Mouse (Mus musculus): ENCODE measurements around the gene Vps13a. TPM values are rescaled to one million over a fixed set of nuclear protein-coding genes. Genes with fewer than 3 reads are reported as not detected.
A peak's percentile ranks its signal among the peaks of the same experiment; 100 is the strongest.
"Not testable (repeated sequence)": the region's sequence is repeated elsewhere in the genome, so short reads cannot be mapped to it uniquely, and the experiment has no call there.

The Vps13a gene
- 7.9 and 10.0 TPM in 2 replicates for polyA plus RNA-seq (2015; fragmentation: Nextera tagmentation; extraction: Ambion mirVana)

- Histone ChIP-seq H3K27ac (no peak within 1 kb of the TSS), H3K36me3 (ENCODE audit: poor library complexity, severe bottlenecking) (no peaks in the 10 kb centered on the region), H3K27me3 (peaks cover 16% of the 10 kb centered on the region), H3K4me1 (peaks cover 10% of the 10 kb centered on the region), H3K4me3 (peak within 1 kb of the TSS; percentile 71), H3K9ac (peak within 1 kb of the TSS; percentile 70), H3K9me3 (replicated peaks) (no peaks in the 10 kb centered on the region), H3K4me2 (peak within 1 kb of the TSS; percentile 95)
- ATAC-seq, result peak; percentile 98
- WGBS, result 0% methylated on average over 63 of the region's 67 CpGs
Measured at GRCm38 (mm10) chr19:16780790-16781384, at the start of gene Vps13a. Vps13a (minus strand) TSS chr19:16780933.

DNA sequence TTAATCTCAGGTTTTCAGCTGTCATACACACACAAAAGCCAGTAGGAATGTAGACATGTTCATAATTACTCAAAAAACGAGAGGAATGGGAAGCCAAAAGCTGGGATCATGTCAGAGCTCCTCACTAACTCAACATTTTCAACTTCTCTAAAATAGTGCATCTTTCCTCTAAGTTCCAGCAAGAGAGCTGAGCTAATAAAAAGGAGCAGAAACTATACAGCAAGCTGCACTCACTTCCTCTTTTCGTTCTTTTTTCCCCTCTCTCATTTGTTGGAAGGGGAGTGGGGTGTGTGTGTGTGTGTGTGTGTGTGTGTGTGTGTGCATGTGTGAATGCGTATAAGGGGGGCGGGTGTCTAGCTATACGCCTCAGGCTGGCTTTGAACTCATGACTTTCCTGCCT is 46.9 kb upstream of the Vps13a start:
- H3K4me3 ChIP-seq, result no peak overlapping the region
- no peaks in the 10 kb centered on the region for H3K9me3 ChIP-seq (replicated peaks)
- no peak overlapping the region for H3K9ac ChIP-seq
- ATAC-seq, result no peak
- H3K27me3 ChIP-seq, result peaks cover 12% of the 10 kb centered on the region; the same call in 1 of the 2 replicates
- no peak overlapping the region for H3K4me2 ChIP-seq
- H3K4me1 ChIP-seq, result peaks cover 4% of the 10 kb centered on the region; the same call in 1 of the 2 replicates
- H3K27ac ChIP-seq, result no peak overlapping the region
- H3K36me3 ChIP-seq (ENCODE audit: poor library complexity, severe bottlenecking), result no peaks in the 10 kb centered on the region
- 85% methylated on average over 5 of the region's 5 CpGs for WGBS

GRCm38 (mm10) chr19:16825228-16825627 is 44.5 kb upstream of the Vps13a start:
- 23% methylated on average over 5 of the region's 5 CpGs for WGBS
- peaks cover 4% of the 10 kb centered on the region; the same call in 1 of the 2 replicates for H3K4me1 ChIP-seq
- no peak overlapping the region for H3K27ac ChIP-seq
- H3K9me3 ChIP-seq (replicated peaks), result no peaks in the 10 kb centered on the region
- no peak overlapping the region for H3K4me2 ChIP-seq
- peak; percentile 50; the same call in 1 of the 2 replicates for ATAC-seq
- H3K9ac ChIP-seq, result no peak overlapping the region
- peaks cover 15% of the 10 kb centered on the region; the same call in 1 of the 2 replicates for H3K27me3 ChIP-seq
- H3K36me3 ChIP-seq (ENCODE audit: poor library complexity, severe bottlenecking), result no peaks in the 10 kb centered on the region
- no peak overlapping the region for H3K4me3 ChIP-seq

DNA sequence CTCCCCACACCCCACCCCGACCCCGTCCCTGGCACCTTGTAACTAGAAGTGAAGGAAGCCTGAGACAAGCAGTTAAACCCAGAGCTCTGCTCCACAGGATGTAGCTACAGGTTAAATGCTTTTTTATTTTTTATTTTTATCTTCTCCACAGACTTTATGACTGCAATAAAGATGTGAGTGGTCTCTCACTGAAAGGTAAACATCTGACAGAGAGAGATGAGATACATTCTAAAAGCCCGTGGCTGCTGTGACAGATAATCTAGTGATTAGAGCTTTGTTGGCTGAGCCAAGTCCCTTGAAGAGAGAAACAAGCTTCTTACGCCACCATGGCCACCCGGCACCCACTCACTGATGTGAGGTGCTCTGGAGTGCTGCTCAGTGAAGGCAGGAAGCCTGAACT is 34.1 kb upstream of the Vps13a start:
- Histone ChIP-seq H3K4me1 (peaks cover 7% of the 10 kb centered on the region; the same call in 1 of the 2 replicates), H3K4me3 (no peak overlapping the region), H3K27ac (no peak overlapping the region), H3K9ac (no peak overlapping the region), H3K36me3 (ENCODE audit: poor library complexity, severe bottlenecking) (no peaks in the 10 kb centered on the region), H3K27me3 (no peaks in the 10 kb centered on the region), H3K4me2 (no peak overlapping the region), H3K9me3 (replicated peaks) (no peaks in the 10 kb centered on the region)
- 65% methylated on average over 5 of the region's 5 CpGs for WGBS
- ATAC-seq, result no peak

- H3K4me2 ChIP-seq, result no peak overlapping the region
- no peak overlapping the region for H3K4me3 ChIP-seq
- H3K9me3 ChIP-seq (replicated peaks), result no peaks in the 10 kb centered on the region
- 83% methylated on average over 7 of the region's 7 CpGs for WGBS
- H3K9ac ChIP-seq, result no peak overlapping the region
- peaks cover 7% of the 10 kb centered on the region; the same call in 1 of the 2 replicates for H3K4me1 ChIP-seq
- ATAC-seq, result no peak
- no peaks in the 10 kb centered on the region for H3K36me3 ChIP-seq (ENCODE audit: poor library complexity, severe bottlenecking)
- no peak overlapping the region for H3K27ac ChIP-seq
- H3K27me3 ChIP-seq, result no peaks in the 10 kb centered on the region
Measured at GRCm38 (mm10) chr19:16813306-16813705, 32.6 kb upstream of the Vps13a start.

DNA sequence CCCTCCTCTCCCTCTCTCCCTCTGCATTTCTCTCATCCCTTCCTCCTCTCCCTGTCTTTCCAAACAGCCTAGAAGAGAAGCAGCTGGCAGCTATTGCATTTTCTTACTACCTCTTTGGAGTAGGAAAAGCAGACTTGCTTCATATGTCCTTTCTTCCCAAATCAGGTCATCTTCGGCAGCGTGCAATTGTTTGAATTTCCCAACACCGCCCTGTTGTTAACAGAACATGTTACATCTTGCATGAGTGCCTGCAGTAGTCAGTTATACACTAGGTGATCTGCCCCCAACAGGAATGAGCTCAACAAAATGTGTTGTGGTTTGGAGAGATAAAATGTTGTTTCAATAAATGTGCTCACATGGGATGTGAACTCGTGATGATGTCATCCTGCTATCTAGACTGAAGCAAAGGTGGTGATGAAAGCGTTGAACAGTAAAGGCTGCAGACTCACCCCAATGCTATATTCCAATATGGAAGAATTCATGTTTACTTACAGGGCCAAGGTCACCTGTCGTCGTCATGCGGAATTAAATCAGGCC is 31.4 kb upstream of the Vps13a start:
- WGBS, result 93% methylated on average over 8 of the region's 8 CpGs
- no peak overlapping the region for H3K4me2 ChIP-seq
- peaks cover 1% of the 10 kb centered on the region; the same call in 1 of the 2 replicates for H3K4me1 ChIP-seq
- no peak overlapping the region for H3K4me3 ChIP-seq
- H3K9me3 ChIP-seq (replicated peaks), result no peaks in the 10 kb centered on the region
- no peaks in the 10 kb centered on the region for H3K27me3 ChIP-seq
- no peaks in the 10 kb centered on the region for H3K36me3 ChIP-seq (ENCODE audit: poor library complexity, severe bottlenecking)
- no peak overlapping the region for H3K9ac ChIP-seq
- no peak overlapping the region for H3K27ac ChIP-seq
- no peak for ATAC-seq

DNA sequence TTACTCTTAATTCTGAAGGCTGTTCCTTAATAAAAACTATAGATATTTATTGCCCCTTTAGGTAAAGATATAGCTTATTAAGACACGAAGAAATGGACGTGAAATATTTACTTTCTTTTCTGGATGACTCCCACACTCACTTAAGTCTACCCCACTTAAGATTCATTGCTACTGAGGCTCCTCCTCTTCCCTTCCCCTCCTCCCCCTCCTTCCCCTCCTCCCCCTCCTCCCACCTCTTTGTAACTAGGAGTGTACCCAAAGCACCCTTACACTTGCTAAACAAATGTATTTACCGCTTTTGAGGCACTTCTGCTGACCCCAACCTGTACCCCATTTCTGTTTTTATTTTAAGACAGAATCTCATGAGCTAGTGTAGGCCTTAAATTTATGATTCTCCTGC is 24.4 kb upstream of the Vps13a start:
- Histone ChIP-seq H3K27me3 (0 out of 2 replicates have a peak, but pooled peaks cover 5% of the 10 kb centered on the region), H3K9me3 (replicated peaks) (no peaks in the 10 kb centered on the region), H3K4me1 (no peaks in the 10 kb centered on the region), H3K9ac (no peak overlapping the region), H3K27ac (no peak overlapping the region), H3K4me3 (no peak overlapping the region), H3K36me3 (ENCODE audit: poor library complexity, severe bottlenecking) (no peaks in the 10 kb centered on the region), H3K4me2 (no peak overlapping the region)
- ATAC-seq, result no peak
- 64% methylated on average over 3 of the region's 3 CpGs for WGBS

GRCm38 (mm10) chr19:16804578-16804977 is 23.8 kb upstream of the Vps13a start:
- peaks cover 5% of the 10 kb centered on the region; the same call in 1 of the 2 replicates for H3K27me3 ChIP-seq
- ATAC-seq, result no peak
- H3K36me3 ChIP-seq (ENCODE audit: poor library complexity, severe bottlenecking), result no peaks in the 10 kb centered on the region
- H3K4me1 ChIP-seq, result no peaks in the 10 kb centered on the region
- H3K9ac ChIP-seq, result no peak overlapping the region
- no peak overlapping the region for H3K27ac ChIP-seq
- H3K9me3 ChIP-seq (replicated peaks), result no peaks in the 10 kb centered on the region
- 29% methylated on average over 2 of the region's 11 CpGs for WGBS
- no peak overlapping the region for H3K4me2 ChIP-seq
- H3K4me3 ChIP-seq, result no peak overlapping the region

DNA sequence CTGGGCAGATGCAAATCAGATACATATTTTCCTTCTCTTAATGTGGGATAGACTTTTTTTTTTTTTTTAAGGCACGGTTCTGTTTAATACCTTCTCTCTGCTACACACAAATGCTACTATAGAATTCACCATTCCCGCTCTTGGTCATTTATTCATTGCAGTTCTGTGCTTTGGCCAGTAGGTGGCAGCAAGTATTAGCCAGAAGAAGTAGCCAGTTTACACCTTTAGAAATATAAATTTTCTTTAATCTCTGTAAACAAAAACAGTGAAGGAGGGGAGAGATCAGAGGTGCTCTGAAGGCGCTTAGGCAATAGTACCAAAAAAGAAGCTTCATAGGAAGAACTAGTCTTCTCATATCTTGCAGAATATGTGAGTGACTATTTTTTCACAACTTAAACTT is 22.0 kb upstream of the Vps13a start:
- Histone ChIP-seq H3K27me3 (peaks cover 5% of the 10 kb centered on the region; the same call in 1 of the 2 replicates), H3K4me3 (no peak overlapping the region), H3K4me1 (no peaks in the 10 kb centered on the region), H3K4me2 (no peak overlapping the region), H3K36me3 (ENCODE audit: poor library complexity, severe bottlenecking) (no peaks in the 10 kb centered on the region), H3K9ac (no peak overlapping the region), H3K27ac (no peak overlapping the region), H3K9me3 (replicated peaks) (no peaks in the 10 kb centered on the region)
- peak; percentile 21; the same call in 1 of the 2 replicates for ATAC-seq
- WGBS, result 2% methylated on average over 3 of the region's 3 CpGs

DNA sequence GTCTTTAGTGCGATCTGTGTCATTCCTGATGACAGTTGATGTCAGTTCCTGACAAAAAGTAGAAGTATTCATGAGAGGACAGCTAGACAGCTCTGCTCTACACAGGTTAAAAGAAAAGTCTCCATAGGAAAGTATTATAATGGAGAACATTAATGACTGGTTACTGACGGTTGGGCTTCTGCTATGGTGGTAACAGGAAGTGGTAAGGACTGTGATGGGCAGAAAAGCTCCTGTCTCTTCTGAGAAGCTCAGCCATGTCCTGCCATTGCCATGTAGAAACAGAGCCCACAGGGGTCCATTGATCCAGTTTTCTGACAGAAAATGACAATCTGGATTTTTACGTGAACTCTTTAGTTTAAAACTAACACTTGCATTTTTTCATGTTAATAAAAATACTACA is 21.4 kb upstream of the Vps13a start:
- H3K4me1 ChIP-seq, result no peaks in the 10 kb centered on the region
- no peak overlapping the region for H3K9ac ChIP-seq
- WGBS, result 84% methylated on average over 3 of the region's 3 CpGs
- H3K9me3 ChIP-seq (replicated peaks), result no peaks in the 10 kb centered on the region
- no peaks in the 10 kb centered on the region for H3K36me3 ChIP-seq (ENCODE audit: poor library complexity, severe bottlenecking)
- peaks cover 5% of the 10 kb centered on the region; the same call in 1 of the 2 replicates for H3K27me3 ChIP-seq
- H3K4me3 ChIP-seq, result no peak overlapping the region
- H3K4me2 ChIP-seq, result no peak overlapping the region
- ATAC-seq, result no peak
- H3K27ac ChIP-seq, result no peak overlapping the region

GRCm38 (mm10) chr19:16797923-16798322 is 17.2 kb upstream of the Vps13a start:
- Histone ChIP-seq H3K27me3 (no peaks in the 10 kb centered on the region; the same call in 1 of the 2 replicates), H3K27ac (no peak overlapping the region), H3K4me1 (no peaks in the 10 kb centered on the region), H3K9me3 (replicated peaks) (no peaks in the 10 kb centered on the region; the same call in 1 of the 2 replicates), H3K36me3 (ENCODE audit: poor library complexity, severe bottlenecking) (no peaks in the 10 kb centered on the region), H3K4me2 (no peak overlapping the region), H3K4me3 (no peak overlapping the region), H3K9ac (no peak overlapping the region)
- no peak for ATAC-seq
- WGBS, result 80% methylated on average over 4 of the region's 4 CpGs

GRCm38 (mm10) chr19:16794486-16794885 is 13.8 kb upstream of the Vps13a start:
- 91% methylated on average over 3 of the region's 3 CpGs for WGBS
- ATAC-seq; H3K27ac ChIP-seq; H3K27me3 ChIP-seq; H3K9me3 ChIP-seq (replicated peaks); H3K36me3 ChIP-seq (ENCODE audit: poor library complexity, severe bottlenecking); H3K4me3 ChIP-seq; H3K4me1 ChIP-seq; H3K4me2 ChIP-seq; H3K9ac ChIP-seq: not testable (repeated sequence)

All from forebrain, embryonic 13.5 days (tissue).